Mouse (Mus musculus): ENCODE data around the gene Col15a1.

DNA sequence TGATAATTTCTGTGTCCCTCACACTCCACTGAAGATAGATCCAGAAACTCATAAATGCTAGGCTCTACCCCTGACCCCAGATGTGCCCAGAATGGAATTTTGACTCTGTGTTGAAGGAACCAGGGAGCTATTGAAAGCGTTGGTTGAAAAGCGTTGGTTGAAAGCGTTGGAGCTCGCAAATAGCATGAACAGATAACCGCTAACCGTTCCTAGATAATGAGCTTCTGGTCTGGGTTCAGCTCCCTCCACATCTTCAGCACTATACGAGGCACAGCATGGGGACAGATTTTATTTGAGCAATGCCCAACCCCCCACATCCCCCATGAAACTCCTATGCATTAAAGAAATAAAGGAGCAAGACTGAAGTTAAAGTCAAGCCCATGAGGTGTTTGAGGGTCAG lies 28.1 kb downstream of the Col15a1 start:
- no peak for TF ChIP-seq CTCF (IDR thresholded peaks at IDR 0.05; ENCODE audit: low read depth)
- no peak for TF ChIP-seq EP300 (IDR thresholded peaks at IDR 0.05; ENCODE audit: low read depth)

Measured in liver, embryonic 14.5 days (tissue).